Mouse (Mus musculus) myocyte (in vitro differentiated cells): ENCODE measurements around the gene Coro2a. TPM values are rescaled to one million over a fixed set of nuclear protein-coding genes. Genes with fewer than 3 reads are reported as not detected.
"Not testable (repeated sequence)": the region's sequence is repeated elsewhere in the genome, so short reads cannot be mapped to it uniquely, and the experiment has no call there.

Source experiments
- H3K27me3 ChIP-seq: one replicate; pipeline ENCODE4 v1.6.1; 2011; ENCODE audit not compliant: control insufficient read depth, insufficient read depth, insufficient read length
- H3K36me3 ChIP-seq: one replicate; pipeline ENCODE4 v1.6.1; 2011; ENCODE audit not compliant: control insufficient read depth, insufficient read depth
- H3K4me2 ChIP-seq: one replicate; pipeline ENCODE4 v1.6.1; 2011; ENCODE audit warnings: low read depth, control low read depth
- H3K4me3 ChIP-seq: one replicate; pipeline ENCODE4 v1.5.1; 2011; ENCODE audit warnings: mild to moderate bottlenecking, control low read depth, moderate library complexity
- H3K79me2 ChIP-seq: one replicate; pipeline ENCODE4 v1.6.1; 2011; ENCODE audit not compliant: control insufficient read depth, insufficient read depth
- H3ac ChIP-seq: one replicate; pipeline ENCODE4 v1.6.1; 2011; ENCODE audit not compliant: control insufficient read depth, insufficient read length
- CEBPB ChIP-seq: IDR thresholded peaks from 2 replicates; pipeline ENCODE4 v1.6.1; 2011; ENCODE audit warnings: mild to moderate bottlenecking, moderate library complexity; ENCODE audit not compliant: poor library complexity, insufficient read depth, severe bottlenecking
- E2F4 ChIP-seq: IDR thresholded peaks from one replicate; pipeline ENCODE4 v1.6.1; 2011; ENCODE audit warnings: mild to moderate bottlenecking, control low read depth, moderate library complexity; ENCODE audit not compliant: insufficient read depth
- MAX ChIP-seq: IDR thresholded peaks from one replicate; pipeline ENCODE4 v1.6.1; 2011; ENCODE audit warnings: low read depth, mild to moderate bottlenecking, control low read depth
- MYOD1 ChIP-seq, 3 experiments: IDR thresholded peaks; one replicate each; pipeline ENCODE4 v1.6.1; 2011; ENCODE audit warnings: control low read depth in 2 of 3, low read depth in 2 of 3, mild to moderate bottlenecking in 2 of 3, moderate library complexity in 1 of 3; ENCODE audit not compliant: insufficient read length in 2 of 3, control insufficient read depth in 1 of 3
- MYOG ChIP-seq, 3 experiments: IDR thresholded peaks; one replicate each; pipeline ENCODE4 v1.6.1; 2011; ENCODE audit warnings: control low read depth in 2 of 3, low read depth in 2 of 3, mild to moderate bottlenecking in 2 of 3; ENCODE audit not compliant: insufficient read length in 2 of 3, control insufficient read depth in 1 of 3, insufficient read depth in 1 of 3
- POLR2A ChIP-seq: IDR thresholded peaks from one replicate; pipeline ENCODE4 v1.6.1; 2011; ENCODE audit warnings: low read depth, mild to moderate bottlenecking, control low read depth, moderate library complexity; ENCODE audit not compliant: insufficient read length
- POLR2AphosphoS2 ChIP-seq: IDR thresholded peaks from one replicate; pipeline ENCODE4 v1.6.1; 2011; ENCODE audit warnings: low read depth, control low read depth; ENCODE audit not compliant: insufficient read length
- REST ChIP-seq: IDR thresholded peaks from one replicate; pipeline ENCODE4 v1.6.1; 2011; ENCODE audit warnings: mild to moderate bottlenecking, control low read depth, moderate library complexity; ENCODE audit not compliant: insufficient read depth, insufficient read length
- SRF ChIP-seq: IDR thresholded peaks from one replicate; pipeline ENCODE4 v1.6.1; 2011; ENCODE audit warnings: low read depth; ENCODE audit not compliant: control insufficient read depth, insufficient read length
- TCF12 ChIP-seq: IDR thresholded peaks from one replicate; pipeline ENCODE4 v1.6.1; 2011; ENCODE audit warnings: mild to moderate bottlenecking, control low read depth; ENCODE audit not compliant: poor library complexity, insufficient read depth, severe bottlenecking
- TCF3 ChIP-seq: IDR thresholded peaks from one replicate; pipeline ENCODE4 v1.6.1; 2011; ENCODE audit warnings: low read depth, control low read depth; ENCODE audit not compliant: insufficient read length
- USF1 ChIP-seq: IDR thresholded peaks from one replicate; pipeline ENCODE4 v1.6.1; 2011; ENCODE audit warnings: low read depth, mild to moderate bottlenecking, control low read depth, moderate library complexity
- polyA plus RNA-seq: library from polyadenylated mRNA; unstranded; fragments of >200 nt; fragmentation: generic; extraction: Trizol; gene quantifications from one replicate; pipeline ENCODE4 v1.2.1, GENCODE M21; 2012; ENCODE audit warnings: missing spikeins

Coro2a gene
- polyA plus RNA-seq, 1 experiment: 0.30 TPM

DNA sequence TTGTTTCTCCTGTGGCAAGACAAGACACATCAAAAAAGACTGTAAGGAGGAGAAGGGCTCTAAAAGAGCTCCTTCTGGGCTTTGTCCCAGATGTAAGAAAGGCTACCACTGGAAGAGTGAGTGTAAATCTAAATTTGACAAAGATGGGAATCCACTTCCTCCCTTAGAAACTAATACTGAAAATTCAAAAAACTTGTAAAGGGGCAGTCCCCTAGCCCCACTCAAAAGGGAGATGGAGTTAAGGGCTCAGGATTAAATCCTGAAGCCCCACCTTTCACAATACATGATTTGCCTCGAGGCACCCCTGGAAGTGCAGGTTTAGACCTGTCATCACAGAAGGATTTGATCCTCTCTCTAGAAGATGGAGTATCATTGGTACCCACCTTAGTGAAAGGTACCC is 23.8 kb downstream of the Coro2a start:
- no peak for TF ChIP-seq MYOD1 (IDR thresholded peaks at IDR 0.05; ENCODE audit: control insufficient read depth in 1 of 3, insufficient read length in 2 of 3, low read depth in 2 of 3)
- TF ChIP-seq USF1: no peak
- TF ChIP-seq TCF3: no peak
- TF ChIP-seq REST: no peak
- no peak for TF ChIP-seq POLR2AphosphoS2
- no peak for TF ChIP-seq TCF12
- TF ChIP-seq CEBPB: no peak
- no peak for TF ChIP-seq MAX
- Histone ChIP-seq H3K27me3 (no peaks in the 10 kb centered on the region), H3K4me3 (no peak overlapping the region), H3ac (no peak overlapping the region), H3K79me2 (no peaks in the 10 kb centered on the region), H3K36me3 (no peaks in the 10 kb centered on the region), H3K4me2 (no peak overlapping the region)

DNA sequence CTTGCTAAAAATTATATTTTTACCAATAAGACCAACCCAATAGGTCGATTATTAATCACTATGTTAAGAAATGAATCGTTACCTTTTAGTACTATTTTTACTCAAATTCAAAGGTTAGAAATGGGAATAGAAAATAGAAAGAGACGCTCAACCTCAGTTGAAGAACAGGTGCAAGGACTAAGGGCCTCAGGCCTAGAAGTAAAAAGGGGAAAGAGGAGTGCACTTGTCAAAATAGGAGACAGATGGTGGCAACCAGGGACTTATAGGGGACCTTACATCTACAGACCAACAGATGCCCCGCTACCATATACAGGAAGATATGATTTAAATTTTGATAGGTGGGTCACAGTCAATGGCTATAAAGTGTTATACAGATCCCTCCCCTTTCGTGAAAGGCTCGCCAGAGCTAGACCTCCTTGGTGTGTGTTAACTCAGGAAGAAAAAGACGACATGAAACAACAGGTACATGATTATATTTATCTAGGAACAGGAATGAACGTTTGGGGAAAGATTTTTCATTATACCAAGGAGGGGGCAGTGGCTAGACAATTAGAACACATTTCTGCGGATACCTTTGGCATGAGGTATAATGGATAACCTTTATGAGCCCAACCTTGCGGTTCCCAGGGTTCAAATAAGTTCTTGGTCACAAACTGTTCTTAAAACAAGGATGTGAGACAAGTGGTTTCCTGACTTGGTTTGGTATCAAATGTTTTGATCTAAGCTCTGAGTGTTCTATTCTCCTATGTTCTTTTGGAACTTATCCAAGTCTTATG is 26.3 kb downstream of the Coro2a start:
- H3K79me2 ChIP-seq, H3K4me3 ChIP-seq, H3ac ChIP-seq, H3K27me3 ChIP-seq, H3K4me2 ChIP-seq, H3K36me3 ChIP-seq: not testable (repeated sequence)

DNA sequence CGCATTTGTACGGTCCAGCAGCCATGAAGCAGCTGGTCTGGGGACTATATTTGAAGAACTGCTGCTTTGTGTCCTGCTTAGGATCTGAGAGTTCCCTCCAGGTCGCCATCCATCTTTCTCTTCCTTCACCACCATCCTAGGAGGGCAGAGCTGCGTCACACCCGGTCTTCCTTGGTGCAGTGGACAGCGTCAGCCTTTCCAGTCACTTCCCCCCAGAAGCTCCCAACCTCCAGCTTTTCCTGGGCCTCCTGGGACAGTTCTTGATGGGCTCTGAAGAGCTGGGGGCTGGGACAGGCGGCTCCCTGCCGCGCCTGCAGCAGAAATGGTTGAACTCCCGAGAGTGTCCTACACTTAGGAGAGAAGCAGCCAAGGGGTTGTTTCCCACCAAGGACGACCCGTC is 27.2 kb downstream of the Coro2a start:
- H3K36me3 ChIP-seq: no peaks in the 10 kb centered on the region
- no peaks in the 10 kb centered on the region for H3K79me2 ChIP-seq
- H3K27me3 ChIP-seq: no peaks in the 10 kb centered on the region
- no peak overlapping the region for H3K4me3 ChIP-seq
- no peak overlapping the region for H3ac ChIP-seq
- no peak overlapping the region for H3K4me2 ChIP-seq
- no peak for TF ChIP-seq POLR2A
- TF ChIP-seq CEBPB: no peak
- no peak for TF ChIP-seq MYOG (IDR thresholded peaks at IDR 0.05; ENCODE audit: control insufficient read depth in 1 of 3, insufficient read depth in 1 of 3, insufficient read length in 2 of 3, low read depth in 2 of 3)
- TF ChIP-seq REST: no peak
- TF ChIP-seq MAX: no peak
- TF ChIP-seq POLR2AphosphoS2: no peak
- no peak for TF ChIP-seq MYOD1 (IDR thresholded peaks at IDR 0.05; ENCODE audit: control insufficient read depth in 1 of 3, insufficient read length in 2 of 3, low read depth in 2 of 3)
- TF ChIP-seq USF1: no peak
- TF ChIP-seq TCF12: no peak
- no peak for TF ChIP-seq TCF3
- TF ChIP-seq E2F4: no peak
- TF ChIP-seq SRF: no peak

DNA sequence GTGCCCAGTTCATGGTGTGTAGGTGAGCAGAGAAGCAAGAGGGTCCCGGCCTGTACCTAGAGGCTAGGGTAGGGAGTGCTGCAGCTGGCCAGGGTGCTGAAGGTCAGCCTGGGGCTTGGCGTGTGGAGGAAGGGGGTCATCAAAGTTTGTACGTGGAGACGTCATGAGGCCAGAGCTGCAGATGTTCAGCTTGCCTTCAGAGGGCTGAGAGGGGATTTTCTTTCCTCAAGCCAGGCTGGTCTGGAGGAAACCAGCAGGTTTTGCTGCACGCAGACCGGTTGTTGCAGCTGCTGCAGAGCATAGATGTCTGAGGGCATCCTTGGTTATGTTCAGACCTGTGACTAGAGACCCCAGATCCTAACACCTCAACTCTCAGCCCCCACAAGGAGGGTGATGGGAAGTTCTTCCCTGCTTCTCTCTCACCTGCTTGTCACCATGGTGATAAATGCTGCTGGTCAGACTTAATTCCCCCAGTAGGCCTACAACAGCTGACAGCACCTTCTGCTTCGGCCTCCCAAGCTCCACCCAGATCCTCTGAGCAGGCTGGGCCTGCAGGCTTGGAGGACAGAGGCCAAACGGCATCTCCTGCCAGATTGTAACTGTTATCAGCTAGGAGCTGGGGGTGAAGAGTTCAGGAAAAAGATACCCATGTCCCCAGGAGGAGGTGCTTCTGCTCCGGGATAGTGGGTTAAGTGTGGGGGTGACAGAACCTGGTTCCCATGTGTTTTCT is 27.8 kb downstream of the Coro2a start:
- Histone ChIP-seq H3K4me3 (no peak overlapping the region), H3K4me2 (no peak overlapping the region), H3K27me3 (no peaks in the 10 kb centered on the region), H3K36me3 (no peaks in the 10 kb centered on the region), H3K79me2 (no peaks in the 10 kb centered on the region), H3ac (no peak overlapping the region)
- no peak for TF ChIP-seq USF1
- peak; percentile 52 for TF ChIP-seq REST

DNA sequence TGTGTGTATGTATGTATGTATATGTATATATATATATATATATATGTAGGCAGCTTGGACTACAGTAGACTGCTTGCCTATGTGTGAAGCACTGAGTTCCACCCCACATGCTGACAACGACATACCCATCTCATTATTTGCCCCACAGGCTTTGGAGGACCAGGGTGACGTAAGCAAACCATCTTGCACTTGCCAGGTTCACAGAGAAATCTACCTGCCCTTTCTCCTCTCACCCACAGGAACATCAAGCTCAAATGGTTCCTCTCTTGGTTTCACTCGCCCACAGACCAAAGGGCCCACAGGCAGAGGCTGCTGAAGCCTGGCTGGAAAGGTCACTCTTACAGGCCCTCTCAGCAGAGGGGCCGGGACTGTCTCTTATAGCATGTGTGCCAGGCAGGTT is 29.4 kb downstream of the Coro2a start:
- no peak overlapping the region for H3ac ChIP-seq
- no peak overlapping the region for H3K4me2 ChIP-seq
- H3K36me3 ChIP-seq: no peaks in the 10 kb centered on the region
- no peaks in the 10 kb centered on the region for H3K79me2 ChIP-seq
- no peaks in the 10 kb centered on the region for H3K27me3 ChIP-seq
- no peak overlapping the region for H3K4me3 ChIP-seq
- no peak for TF ChIP-seq E2F4
- TF ChIP-seq CEBPB: no peak
- TF ChIP-seq REST: no peak
- no peak for TF ChIP-seq TCF12
- no peak for TF ChIP-seq POLR2A
- TF ChIP-seq TCF3: no peak
- TF ChIP-seq USF1: no peak
- TF ChIP-seq MAX: no peak
- no peak for TF ChIP-seq MYOG (IDR thresholded peaks at IDR 0.05; ENCODE audit: control insufficient read depth in 1 of 3, insufficient read depth in 1 of 3, insufficient read length in 2 of 3, low read depth in 2 of 3)
- no peak for TF ChIP-seq POLR2AphosphoS2
- TF ChIP-seq SRF: no peak
- TF ChIP-seq MYOD1 (IDR thresholded peaks at IDR 0.05; ENCODE audit: control insufficient read depth in 1 of 3, insufficient read length in 2 of 3, low read depth in 2 of 3): no peak
